ENCODE assay signal across 8 mouse cellular contexts in genomic region chr5:120560129-120560615, GRCm38 (mm10). TPM values are rescaled to one million over a fixed set of nuclear protein-coding genes. Genes with fewer than 3 reads are reported as not detected.
DNase-seq lines count a peak whose midpoint lies in the region; ATAC-seq and TF ChIP-seq lines count a peak whose summit lies in the region.

No protein-coding gene starts in this region.

- H3K9me3 ChIP-seq in embryonic facial prominence, embryonic 12.5 days, result no peaks in the 10 kb centered on the region
- no peaks in the 10 kb centered on the region for H3K9me3 ChIP-seq in limb, embryonic 12.5 days
- no peaks in the 10 kb centered on the region for H3K9me3 ChIP-seq in neural tube, embryonic 11.5 days (ENCODE audit: control insufficient read depth, low read length)

- no peak overlapping the region for H3K4me3 ChIP-seq in layer of hippocampus, adult 2 months
- no peak overlapping the region for H3K4me3 ChIP-seq in embryonic facial prominence, embryonic 12.5 days
- H3K4me3 ChIP-seq in limb, embryonic 12.5 days (replicated peaks), result no peak overlapping the region
- H3K4me3 ChIP-seq in neural tube, embryonic 11.5 days (ENCODE audit: low read depth, low read length), result no peak overlapping the region

- H3K27ac ChIP-seq in layer of hippocampus, adult 2 months, result peak overlapping the region; percentile 74
- peak overlapping the region; percentile 80 for H3K27ac ChIP-seq in embryonic facial prominence, embryonic 12.5 days
- H3K27ac ChIP-seq in limb, embryonic 12.5 days, result peak overlapping the region; percentile 75
- peak overlapping the region; percentile 44; the same call in 1 of the 2 replicates for H3K27ac ChIP-seq in neural tube, embryonic 11.5 days (ENCODE audit: low read depth, low read length)

- ATAC-seq in embryonic facial prominence, embryonic 12.5 days (ENCODE audit: insufficient number of reproducible peaks, insufficient read depth, low FRiP score, low TSS enrichment), result no peak
- ATAC-seq in limb, embryonic 12.5 days (ENCODE audit: insufficient number of reproducible peaks, insufficient read depth, low FRiP score, low TSS enrichment, low read depth), result no peak
- ATAC-seq in neural tube, embryonic 11.5 days (ENCODE audit: insufficient read depth, low FRiP score, low TSS enrichment), result no peak

- WGBS in embryonic facial prominence, embryonic 12.5 days, result 59% methylated on average over 9 of the region's 9 CpGs
- WGBS in limb, embryonic 12.5 days, result 59% methylated on average over 9 of the region's 9 CpGs
- WGBS in neural tube, embryonic 11.5 days, result 52% methylated on average over 9 of the region's 9 CpGs

- peaks cover 15% of the 10 kb centered on the region for H3K36me3 ChIP-seq in embryonic facial prominence, embryonic 12.5 days
- peaks cover 25% of the 10 kb centered on the region for H3K36me3 ChIP-seq in limb, embryonic 12.5 days
- H3K36me3 ChIP-seq in neural tube, embryonic 11.5 days (ENCODE audit: control insufficient read depth, insufficient read depth, low read length), result 0 out of 2 replicates have a peak, but pooled peaks cover 2% of the 10 kb centered on the region

- no peak for TF ChIP-seq CTCF in layer of hippocampus, adult 2 months (conservative IDR thresholded peaks at IDR 0.05)

- DNase-seq in layer of hippocampus, adult 2 months (ENCODE audit: low spot score in 2 of 2), result no peak
- no peak for DNase-seq in layer of hippocampus, adult 18-20 months (ENCODE audit: low spot score in 2 of 2)
- no peak for DNase-seq in neural tube, embryonic 11.5 days (ENCODE audit: low spot score)
- DNase-seq in gastrocnemius, postnatal 25 days, result no peak
- DNase-seq in adrenal gland, postnatal 4 days (ENCODE audit: low spot score in 2 of 2), result no peak
- DNase-seq in right cerebral cortex, postnatal 14 days, result no peak

- no peak overlapping the region for H3K4me2 ChIP-seq in embryonic facial prominence, embryonic 12.5 days (replicated peaks)
- H3K4me2 ChIP-seq in limb, embryonic 12.5 days, result peak overlapping the region; percentile 36; the same call in 1 of the 2 replicates
- 0 out of 2 replicates have a peak overlapping the region, but pooled peaks have one; percentile 6 for H3K4me2 ChIP-seq in neural tube, embryonic 11.5 days (ENCODE audit: low read depth)

- H3K9ac ChIP-seq in embryonic facial prominence, embryonic 12.5 days, result no peak overlapping the region
- no peak overlapping the region for H3K9ac ChIP-seq in limb, embryonic 12.5 days (replicated peaks)
- H3K9ac ChIP-seq in neural tube, embryonic 11.5 days (ENCODE audit: low read length), result no peak overlapping the region

- peaks cover 52% of the 10 kb centered on the region for H3K4me1 ChIP-seq in embryonic facial prominence, embryonic 12.5 days
- H3K4me1 ChIP-seq in limb, embryonic 12.5 days (replicated peaks), result peaks cover 59% of the 10 kb centered on the region
- peaks cover 34% of the 10 kb centered on the region for H3K4me1 ChIP-seq in neural tube, embryonic 11.5 days (ENCODE audit: control insufficient read depth, insufficient read depth, low read length)

- H3K27me3 ChIP-seq in embryonic facial prominence, embryonic 12.5 days, result no peaks in the 10 kb centered on the region
- H3K27me3 ChIP-seq in limb, embryonic 12.5 days, result no peaks in the 10 kb centered on the region
- no peaks in the 10 kb centered on the region for H3K27me3 ChIP-seq in neural tube, embryonic 11.5 days (ENCODE audit: control insufficient read depth, insufficient read depth, low read length)

RNA-seq across cellular contexts. Expression of gene Tpcn1, which starts 28.3 kb away (rescaled TPM):
- 10 to 100 TPM; 34.8 to 40.8 TPM for total RNA-seq in layer of hippocampus, adult 2 months (2021)
- 10 to 100 TPM; 33.9 to 37.0 TPM for total RNA-seq in layer of hippocampus, adult 18-20 months (2021)
- 17.4 and 18.9 TPM in 2 replicates for polyA plus RNA-seq in embryonic facial prominence, embryonic 12.5 days (2016; fragmentation: Nextera tagmentation; extraction: Ambion mirVana)
- 16.7 and 17.2 TPM in 2 replicates for polyA plus RNA-seq in limb, embryonic 12.5 days (2016; fragmentation: Nextera tagmentation; extraction: Ambion mirVana)
- polyA plus RNA-seq in neural tube, embryonic 11.5 days (2014; fragmentation: Nextera tagmentation; extraction: Ambion mirVana), result 14.9 and 16.8 TPM in 2 replicates
- 10 to 100 TPM; 44.3 to 48.3 TPM for total RNA-seq in gastrocnemius, postnatal 25 days (2021)
- 10 to 100 TPM; 47.5 to 49.5 TPM for total RNA-seq in adrenal gland, postnatal 4 days (2021)

RNA-seq across cellular contexts. Expression of gene Iqcd, which starts 28.6 kb away (rescaled TPM):
- total RNA-seq in layer of hippocampus, adult 2 months (2021), result 1 to 10 TPM in 1 of 2 experiments, under 1 TPM in 1; 1.00 to 1.2 TPM
- 1 to 10 TPM in 1 of 2 experiments, under 1 TPM in 1; 0.99 to 1.0 TPM for total RNA-seq in layer of hippocampus, adult 18-20 months (2021)
- polyA plus RNA-seq in embryonic facial prominence, embryonic 12.5 days (2016; fragmentation: Nextera tagmentation; extraction: Ambion mirVana), result 0.65 and 0.70 TPM in 2 replicates
- polyA plus RNA-seq in limb, embryonic 12.5 days (2016; fragmentation: Nextera tagmentation; extraction: Ambion mirVana), result 0.64 and 0.93 TPM in 2 replicates
- 0.62 and 0.81 TPM in 2 replicates for polyA plus RNA-seq in neural tube, embryonic 11.5 days (2014; fragmentation: Nextera tagmentation; extraction: Ambion mirVana)
- under 1 TPM in 1 of 2 experiments, not detected in 1; 0.18 TPM for total RNA-seq in gastrocnemius, postnatal 25 days (2021)
- 1 to 10 TPM; 1.2 to 1.5 TPM for total RNA-seq in adrenal gland, postnatal 4 days (2021)

RNA-seq across cellular contexts. Expression of gene Slc8b1, which starts 49.2 kb away (rescaled TPM):
- 10 to 100 TPM in 1 of 2 experiments, 1 to 10 TPM in 1; 8.7 to 12.1 TPM for total RNA-seq in layer of hippocampus, adult 2 months (2021)
- 10 to 100 TPM in 1 of 2 experiments, 1 to 10 TPM in 1; 7.8 to 11.8 TPM for total RNA-seq in layer of hippocampus, adult 18-20 months (2021)
- polyA plus RNA-seq in embryonic facial prominence, embryonic 12.5 days (2016; fragmentation: Nextera tagmentation; extraction: Ambion mirVana), result 5.4 and 6.4 TPM in 2 replicates
- polyA plus RNA-seq in limb, embryonic 12.5 days (2016; fragmentation: Nextera tagmentation; extraction: Ambion mirVana), result 6.1 and 6.2 TPM in 2 replicates
- 2.9 and 4.9 TPM in 2 replicates for polyA plus RNA-seq in neural tube, embryonic 11.5 days (2014; fragmentation: Nextera tagmentation; extraction: Ambion mirVana)
- total RNA-seq in gastrocnemius, postnatal 25 days (2021), result 10 to 100 TPM in 1 of 2 experiments, 1 to 10 TPM in 1; 9.4 to 11.7 TPM
- 10 to 100 TPM; 29.6 to 31.7 TPM for total RNA-seq in adrenal gland, postnatal 4 days (2021)

RNA-seq across cellular contexts. Expression of gene Rita1, which starts 52.2 kb away (rescaled TPM):
- 10 to 100 TPM; 23.7 to 28.0 TPM for total RNA-seq in layer of hippocampus, adult 2 months (2021)
- total RNA-seq in layer of hippocampus, adult 18-20 months (2021), result 10 to 100 TPM; 27.5 to 29.5 TPM
- 16.7 and 17.5 TPM in 2 replicates for polyA plus RNA-seq in embryonic facial prominence, embryonic 12.5 days (2016; fragmentation: Nextera tagmentation; extraction: Ambion mirVana)
- polyA plus RNA-seq in limb, embryonic 12.5 days (2016; fragmentation: Nextera tagmentation; extraction: Ambion mirVana), result 16.9 and 19.1 TPM in 2 replicates
- polyA plus RNA-seq in neural tube, embryonic 11.5 days (2014; fragmentation: Nextera tagmentation; extraction: Ambion mirVana), result 12.3 and 13.2 TPM in 2 replicates
- 1 to 10 TPM; 4.8 to 6.3 TPM for total RNA-seq in gastrocnemius, postnatal 25 days (2021)
- total RNA-seq in adrenal gland, postnatal 4 days (2021), result 10 to 100 TPM; 11.8 to 13.5 TPM

RNA-seq across cellular contexts. Expression of gene Ddx54, which starts 52.4 kb away (rescaled TPM):
- 10 to 100 TPM; 36.8 to 37.2 TPM for total RNA-seq in layer of hippocampus, adult 2 months (2021)
- 10 to 100 TPM; 39.3 to 40.5 TPM for total RNA-seq in layer of hippocampus, adult 18-20 months (2021)
- polyA plus RNA-seq in embryonic facial prominence, embryonic 12.5 days (2016; fragmentation: Nextera tagmentation; extraction: Ambion mirVana), result 50.9 and 53.1 TPM in 2 replicates
- 48.8 and 50.3 TPM in 2 replicates for polyA plus RNA-seq in limb, embryonic 12.5 days (2016; fragmentation: Nextera tagmentation; extraction: Ambion mirVana)
- 42.0 and 42.6 TPM in 2 replicates for polyA plus RNA-seq in neural tube, embryonic 11.5 days (2014; fragmentation: Nextera tagmentation; extraction: Ambion mirVana)
- 10 to 100 TPM; 15.7 to 17.1 TPM for total RNA-seq in gastrocnemius, postnatal 25 days (2021)
- 10 to 100 TPM; 47.6 to 51.4 TPM for total RNA-seq in adrenal gland, postnatal 4 days (2021)
